7 mouse cellular contexts compared by ENCODE assay signal in the genomic region with DNA sequence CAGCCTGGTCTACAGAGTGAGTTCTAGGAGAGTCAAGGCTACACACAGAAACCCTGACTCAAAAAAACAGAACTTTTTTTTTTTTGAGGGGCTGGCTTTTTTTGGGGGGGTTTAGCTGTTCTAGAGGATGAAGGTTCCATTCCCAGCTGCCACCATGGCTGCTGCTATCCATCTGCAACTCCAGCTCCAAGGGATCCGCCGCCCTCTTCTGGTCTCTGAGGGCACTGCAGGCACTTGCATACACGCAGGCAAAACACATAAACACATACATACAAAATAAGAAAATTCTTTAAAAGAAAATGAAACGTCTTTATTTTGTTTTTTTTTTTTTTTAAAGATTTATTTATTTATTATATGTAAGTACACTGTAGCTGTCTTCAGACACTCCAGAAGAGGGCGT. TPM values are rescaled to one million over a fixed set of nuclear protein-coding genes. Genes with fewer than 3 reads are reported as not detected.
DNase-seq lines count a peak whose midpoint lies in the region; ATAC-seq and TF ChIP-seq lines count a peak whose summit lies in the region.

No protein-coding gene starts in this region.

- H3K79me3 ChIP-seq in C2C12 (ENCODE audit: low read depth), result no peaks in the 10 kb centered on the region

- H3K9me3 ChIP-seq in intestine, postnatal 0 days (ENCODE audit: control insufficient read depth), result no peaks in the 10 kb centered on the region
- H3K9me3 ChIP-seq in intestine, embryonic 15.5 days, result no peaks in the 10 kb centered on the region
- no peaks in the 10 kb centered on the region for H3K9me3 ChIP-seq in MEL (replicated peaks; ENCODE audit: insufficient read depth, low read length)
- H3K9me3 ChIP-seq in stomach, postnatal 0 days (ENCODE audit: control insufficient read depth, low read length), result no peaks in the 10 kb centered on the region

- TF ChIP-seq CTCF in intestine, postnatal 0 days (IDR thresholded peaks at IDR 0.05; ENCODE audit: low read depth), result peak; percentile 72
- TF ChIP-seq CTCF in C2C12 (IDR thresholded peaks at IDR 0.05; ENCODE audit: control insufficient read depth, insufficient read depth, insufficient read length), result peak; percentile 64
- peak; percentile 67 to 85 (median 83) for TF ChIP-seq CTCF in MEL (IDR thresholded peaks at IDR 0.05 in 2 of 3, conservative IDR thresholded peaks at IDR 0.05 in 1 of 3; ENCODE audit: control insufficient read depth in 1 of 3, insufficient read depth in 1 of 3, low read depth in 2 of 3, low read length in 3 of 3, poor library complexity in 1 of 3, severe bottlenecking in 1 of 3)
- TF ChIP-seq CTCF in lung, adult 2 months (IDR thresholded peaks at IDR 0.05; ENCODE audit: insufficient read depth, low read length), result peak; percentile 76
- TF ChIP-seq CTCF in stomach, postnatal 0 days (IDR thresholded peaks at IDR 0.05; ENCODE audit: low read depth), result peak; percentile 72

- H3K79me2 ChIP-seq in C2C12 (ENCODE audit: control insufficient read depth, insufficient read depth) (no peaks in the 10 kb centered on the region), MEL (ENCODE audit: control insufficient read depth, insufficient read depth, low read length, poor library complexity) (no peaks in the 10 kb centered on the region)

- TF ChIP-seq RAD21 in MEL (IDR thresholded peaks at IDR 0.05; ENCODE audit: low read depth, low read length), result peak; percentile 72

- no peaks in the 10 kb centered on the region for H3K27me3 ChIP-seq in intestine, postnatal 0 days (replicated peaks; ENCODE audit: control insufficient read depth, insufficient read depth, low read length)
- no peaks in the 10 kb centered on the region for H3K27me3 ChIP-seq in intestine, embryonic 15.5 days (replicated peaks)
- H3K27me3 ChIP-seq in C2C12 (ENCODE audit: control insufficient read depth, insufficient read depth, insufficient read length), result no peaks in the 10 kb centered on the region
- H3K27me3 ChIP-seq in MEL (ENCODE audit: control insufficient read depth in 1 of 2, insufficient read depth in 2 of 2, low read length in 2 of 2), result no peaks in the 10 kb centered on the region
- no peaks in the 10 kb centered on the region for H3K27me3 ChIP-seq in stomach, postnatal 0 days (ENCODE audit: control insufficient read depth, insufficient read depth, low read length)

- H3ac ChIP-seq in C2C12 (ENCODE audit: control insufficient read depth, insufficient read length, low read depth), result no peak overlapping the region

- H3K4me2 ChIP-seq in intestine, postnatal 0 days (replicated peaks; ENCODE audit: low read depth), result no peak overlapping the region
- no peak overlapping the region for H3K4me2 ChIP-seq in intestine, embryonic 15.5 days (replicated peaks)
- no peak overlapping the region for H3K4me2 ChIP-seq in stomach, postnatal 0 days (replicated peaks; ENCODE audit: low read depth)

- DNase-seq in MEL (ENCODE audit: low read depth, low spot score), result peak; percentile 80
- peak; percentile 24 for DNase-seq in embryo, embryonic 9.5 days (ENCODE audit: extremely low spot score)
- DNase-seq in lung, adult 2 months, result peak; percentile 65
- peak; percentile 64 for DNase-seq in stomach, postnatal 0 days (ENCODE audit: low spot score)

- no peak for ATAC-seq in intestine, postnatal 0 days
- no peak for ATAC-seq in intestine, embryonic 15.5 days
- no peak for ATAC-seq in stomach, postnatal 0 days (ENCODE audit: low FRiP score, low TSS enrichment)

- no peak for TF ChIP-seq EP300 in MEL (IDR thresholded peaks at IDR 0.05; ENCODE audit: low read depth in 1 of 2, low read length in 2 of 2)
- no peak for TF ChIP-seq EP300 in stomach, postnatal 0 days (optimal IDR thresholded peaks at IDR 0.05)

- H3K9ac ChIP-seq in intestine, postnatal 0 days (ENCODE audit: low read depth, low read length), result no peak overlapping the region
- H3K9ac ChIP-seq in intestine, embryonic 15.5 days, result no peak overlapping the region
- H3K9ac ChIP-seq in MEL (ENCODE audit: control insufficient read depth, low read depth, low read length, poor library complexity, severe bottlenecking), result no peak overlapping the region
- no peak overlapping the region for H3K9ac ChIP-seq in stomach, postnatal 0 days (ENCODE audit: low read length)

- no peaks in the 10 kb centered on the region for H3K36me3 ChIP-seq in intestine, postnatal 0 days (ENCODE audit: control insufficient read depth, insufficient read depth)
- H3K36me3 ChIP-seq in intestine, embryonic 15.5 days, result no peaks in the 10 kb centered on the region
- no peaks in the 10 kb centered on the region for H3K36me3 ChIP-seq in C2C12 (ENCODE audit: control insufficient read depth, insufficient read depth)
- H3K36me3 ChIP-seq in MEL (ENCODE audit: control insufficient read depth in 1 of 2, insufficient read depth in 2 of 2, low read length in 2 of 2), result no peaks in the 10 kb centered on the region
- H3K36me3 ChIP-seq in stomach, postnatal 0 days (ENCODE audit: control insufficient read depth, insufficient read depth, low read length), result no peaks in the 10 kb centered on the region

- H3K4me3 ChIP-seq in intestine, postnatal 0 days (ENCODE audit: low read depth, low read length), result no peak overlapping the region
- H3K4me3 ChIP-seq in intestine, embryonic 15.5 days (replicated peaks), result no peak overlapping the region
- H3K4me3 ChIP-seq in C2C12 (ENCODE audit: insufficient read depth, poor library complexity, severe bottlenecking) (no peak overlapping the region), MEL (ENCODE audit: control insufficient read depth in 1 of 2, insufficient read depth in 1 of 2, low read depth in 2 of 2, low read length in 2 of 2) (no peak overlapping the region)
- no peak overlapping the region for H3K4me3 ChIP-seq in lung, adult 2 months (replicated peaks; ENCODE audit: extremely low read depth, low read depth, low read length)
- H3K4me3 ChIP-seq in stomach, postnatal 0 days (ENCODE audit: low read depth, low read length), result no peak overlapping the region

- no peak for TF ChIP-seq POLR2A in MEL (IDR thresholded peaks at IDR 0.05; ENCODE audit: control insufficient read depth in 1 of 2, insufficient read depth in 1 of 2, low read depth in 1 of 2, low read length in 2 of 2, poor library complexity in 1 of 2)
- TF ChIP-seq POLR2A in lung, adult 2 months (IDR thresholded peaks at IDR 0.05; ENCODE audit: borderline replicate concordance, extremely low read depth, low read depth, low read length), result no peak

- H3K4me1 ChIP-seq in intestine, postnatal 0 days (replicated peaks; ENCODE audit: control insufficient read depth, insufficient read depth, low read length), result no peaks in the 10 kb centered on the region
- H3K4me1 ChIP-seq in intestine, embryonic 15.5 days (replicated peaks), result 0 out of 2 replicates have a peak, but pooled peaks cover 3% of the 10 kb centered on the region
- no peaks in the 10 kb centered on the region for H3K4me1 ChIP-seq in MEL (ENCODE audit: control insufficient read depth in 1 of 2, insufficient read depth in 2 of 2, low read length in 2 of 2)
- peaks cover 6% of the 10 kb centered on the region; the same call in 1 of the 2 replicates for H3K4me1 ChIP-seq in lung, adult 2 months (ENCODE audit: control insufficient read depth, insufficient read depth, low read length)
- H3K4me1 ChIP-seq in stomach, postnatal 0 days (replicated peaks; ENCODE audit: control insufficient read depth, insufficient read depth), result no peaks in the 10 kb centered on the region

- WGBS in intestine, postnatal 0 days, result 45% methylated on average over 4 of the region's 5 CpGs
- WGBS in intestine, embryonic 15.5 days, result 50% methylated on average over 5 of the region's 5 CpGs
- WGBS in lung, adult 2 months, result 45% methylated on average over 5 of the region's 5 CpGs
- 46% methylated on average over 4 of the region's 5 CpGs for WGBS in stomach, postnatal 0 days

- H3K27ac ChIP-seq in intestine, postnatal 0 days (ENCODE audit: low read depth, low read length), result no peak overlapping the region
- no peak overlapping the region for H3K27ac ChIP-seq in intestine, embryonic 15.5 days
- H3K27ac ChIP-seq in MEL (ENCODE audit: control insufficient read depth, low read depth, low read length), result no peak overlapping the region
- H3K27ac ChIP-seq in stomach, postnatal 0 days (replicated peaks), result no peak overlapping the region

TF ChIP-seq in C2C12, 6 proteins besides CTCF, POLR2A, EP300 and RAD21 (continues in another document):
- no peak for TF ChIP-seq FOSL1 (IDR thresholded peaks at IDR 0.05; ENCODE audit: insufficient read depth, low read length, poor library complexity, severe bottlenecking)

TF ChIP-seq in MEL, 35 proteins besides CTCF, POLR2A, EP300 and RAD21 (continues in another document):
- TF ChIP-seq SMC3 (IDR thresholded peaks at IDR 0.05; ENCODE audit: low read depth, low read length) (peak; percentile 81), GABPA (IDR thresholded peaks at IDR 0.05; ENCODE audit: low read depth, low read length) (no peak)

RNA-seq across cellular contexts. Expression of gene Eif4h, which starts 11.6 kb away (rescaled TPM):
- 217 and 232 TPM in 2 replicates for polyA plus RNA-seq in intestine, postnatal 0 days (2015; fragmentation: Nextera tagmentation; extraction: Ambion mirVana)
- polyA plus RNA-seq in intestine, embryonic 15.5 days (2015; fragmentation: Nextera tagmentation; extraction: Ambion mirVana), result 382 and 397 TPM in 2 replicates
- 427 TPM for polyA plus RNA-seq in C2C12 (2012; fragmentation: generic; extraction: Trizol)
- total RNA-seq in MEL (2012; rRNA removed), result 451 and 471 TPM in 2 replicates
- 100 to 1,000 TPM; 167 to 515 TPM for polyA plus RNA-seq in MEL (2012; ENCODE audit: insufficient read depth in 1 of 2, insufficient read length in 2 of 2, low read depth in 1 of 2, low replicate concordance in 2 of 2, missing spikeins in 1 of 2)
- polyA plus RNA-seq in lung, adult 2 months (2012; rRNA removed), result 243 and 280 TPM in 2 replicates
- polyA plus RNA-seq in stomach, postnatal 0 days (2015; fragmentation: Nextera tagmentation; extraction: Ambion mirVana), result 238 and 242 TPM in 2 replicates

RNA-seq across cellular contexts. Expression of gene Lat2, which starts 36.1 kb away (rescaled TPM):
- 1.3 and 1.4 TPM in 2 replicates for polyA plus RNA-seq in intestine, postnatal 0 days (2015; fragmentation: Nextera tagmentation; extraction: Ambion mirVana)
- polyA plus RNA-seq in intestine, embryonic 15.5 days (2015; fragmentation: Nextera tagmentation; extraction: Ambion mirVana), result 2.0 and 2.8 TPM in 2 replicates
- polyA plus RNA-seq in C2C12 (2012; fragmentation: generic; extraction: Trizol) (0.61 TPM), MEL (2012; ENCODE audit: insufficient read depth in 1 of 2, insufficient read length in 2 of 2, low read depth in 1 of 2, low replicate concordance in 2 of 2, missing spikeins in 1 of 2) (under 1 TPM in 1 of 2 experiments, not detected in 1; 0.79 TPM)
- 0.46 and 0.92 TPM in 2 replicates for total RNA-seq in MEL (2012; rRNA removed)
- 8.0 and 8.4 TPM in 2 replicates for polyA plus RNA-seq in lung, adult 2 months (2012; rRNA removed)
- polyA plus RNA-seq in stomach, postnatal 0 days (2015; fragmentation: Nextera tagmentation; extraction: Ambion mirVana), result 0.99 and 1.1 TPM in 2 replicates

RNA-seq across cellular contexts. Expression of gene Limk1, which starts 37.5 kb away (rescaled TPM):
- polyA plus RNA-seq in intestine, postnatal 0 days (2015; fragmentation: Nextera tagmentation; extraction: Ambion mirVana), result 1.7 and 1.8 TPM in 2 replicates
- 3.7 and 4.1 TPM in 2 replicates for polyA plus RNA-seq in intestine, embryonic 15.5 days (2015; fragmentation: Nextera tagmentation; extraction: Ambion mirVana)
- polyA plus RNA-seq in C2C12 (2012; fragmentation: generic; extraction: Trizol), result 32.2 TPM
- total RNA-seq in MEL (2012; rRNA removed), result 5.6 and 7.3 TPM in 2 replicates
- 10 to 100 TPM in 1 of 2 experiments, not detected in 1; 14.8 TPM for polyA plus RNA-seq in MEL (2012; ENCODE audit: insufficient read depth in 1 of 2, insufficient read length in 2 of 2, low read depth in 1 of 2, low replicate concordance in 2 of 2, missing spikeins in 1 of 2)
- 29.6 and 31.1 TPM in 2 replicates for polyA plus RNA-seq in lung, adult 2 months (2012; rRNA removed)
- 1.9 and 2.2 TPM in 2 replicates for polyA plus RNA-seq in stomach, postnatal 0 days (2015; fragmentation: Nextera tagmentation; extraction: Ambion mirVana)

Comparison
In these comparisons a context has a peak if more than half of its experiments do, and no peak if none do; other contexts are left out.
1. DNase-seq: peak in every context shown above with its lines; median percentile 80 in MEL; 65 in lung, adult 2 months; 64 in stomach, postnatal 0 days; 24 in embryo, embryonic 9.5 days.